Mouse (Mus musculus) v-Abl transformed pro-B cells (cell line): ENCODE data around the gene Pax7.

Experiments
- in situ Hi-C, 2 experiments: fragments of 400-800 bp; cut with MboI; formaldehyde crosslinking; loops; one replicate each; pipeline ENCODE4 v1.15.1; 2025; ENCODE audit not compliant: unreplicated experiment in 2 of 2

Gene Pax7

GRCm38 (mm10) chr4:139833036-139833634 lies at the start of gene Pax7:
TSS of gene Pax7 (minus strand) at chr4:139833528.
- in situ Hi-C loops: no loop called here

GRCm38 (mm10) chr4:139881796-139882195 lies 48.5 kb upstream of the Pax7 start:
- in situ Hi-C loops: loop anchor here in 1 of 2 experiments (5.0 to 25.0 kb wide), 3 partner anchors 656 to 1016 kb away; partner anchors contain the start of gene Arhgef10l

- in situ Hi-C loops: loop anchor here (10.0 to 25.0 kb wide), 3 partner anchors 658 to 865 kb away; partner anchors contain the start of gene Padi6 (in 1 of the 2)
These were observed 46.0 kb upstream of the Pax7 start for GRCm38 (mm10) chr4:139879324-139879723.

- in situ Hi-C loops: loop anchor here (10.0 to 25.0 kb wide), 3 partner anchors 659 to 866 kb away; partner anchors contain the start of gene Padi6 (in 1 of the 2)
These were observed 45.1 kb upstream of the Pax7 start for GRCm38 (mm10) chr4:139878443-139878842.

- in situ Hi-C loops: loop anchor here (10.0 to 25.0 kb wide), 3 partner anchors 660 to 868 kb away; partner anchors contain the start of gene Padi6 (in 1 of the 2)
These were observed 43.9 kb upstream of the Pax7 start for GRCm38 (mm10) chr4:139877269-139877668.

- in situ Hi-C loops: loop anchor here (5.0 to 25.0 kb wide), 5 partner anchors 805 to 1190 kb away; partner anchors contain the start of genes Padi6 (in 2 of the 2) and Crocc (in 1 of the 2)
These were observed 39.3 kb upstream of the Pax7 start for GRCm38 (mm10) chr4:139872595-139872994.

GRCm38 (mm10) chr4:139871699-139872098 lies 38.4 kb upstream of the Pax7 start:
- in situ Hi-C loops: loop anchor here (5.0 to 25.0 kb wide), 5 partner anchors 806 to 1191 kb away; partner anchors contain the start of genes Padi6 (in 2 of the 2) and Crocc (in 1 of the 2)

GRCm38 (mm10) chr4:139863218-139863617 lies 29.9 kb upstream of the Pax7 start:
- in situ Hi-C loops: loop anchor here in 1 of 2 experiments (25.0 kb wide), 1 partner anchor 1199 kb away; the partner anchor contains the start of gene Crocc

GRCm38 (mm10) chr4:139858635-139859176 lies 25.4 kb upstream of the Pax7 start:
- in situ Hi-C loops: loop anchor here (5.0 to 25.0 kb wide), 4 partner anchors 176 to 1204 kb away; partner anchors contain the start of gene Crocc (in 1 of the 2)

GRCm38 (mm10) chr4:139852219-139853035 lies 19.1 kb upstream of the Pax7 start:
- in situ Hi-C loops: loop anchor here in 1 of 2 experiments (25.0 kb wide), 1 partner anchor 1210 kb away; the partner anchor contains the start of gene Crocc

- in situ Hi-C loops: loop anchor here in 1 of 2 experiments (25.0 kb wide), 1 partner anchor 1211 kb away; the partner anchor contains the start of gene Crocc
These were observed 18.1 kb upstream of the Pax7 start for GRCm38 (mm10) chr4:139851387-139851786.

GRCm38 (mm10) chr4:139850547-139851170 lies 17.3 kb upstream of the Pax7 start:
- in situ Hi-C loops: loop anchor here in 1 of 2 experiments (25.0 kb wide), 1 partner anchor 1212 kb away; the partner anchor contains the start of gene Crocc

GRCm38 (mm10) chr4:139843456-139843855 lies 10.1 kb upstream of the Pax7 start:
- in situ Hi-C loops: no loop called here

- in situ Hi-C loops: no loop called here
These were observed 9.6 kb upstream of the Pax7 start for GRCm38 (mm10) chr4:139842919-139843318.

GRCm38 (mm10) chr4:139840939-139841500 lies 7.7 kb upstream of the Pax7 start:
- in situ Hi-C loops: no loop called here

- in situ Hi-C loops: no loop called here
These were observed 7.1 kb upstream of the Pax7 start for GRCm38 (mm10) chr4:139840442-139840841.

GRCm38 (mm10) chr4:139836681-139837080 lies 3.4 kb upstream of the Pax7 start:
- in situ Hi-C loops: no loop called here

GRCm38 (mm10) chr4:139836196-139836595 lies 2.9 kb upstream of the Pax7 start:
- in situ Hi-C loops: no loop called here

- in situ Hi-C loops: no loop called here
These were observed 581 bp upstream of the Pax7 start for GRCm38 (mm10) chr4:139833817-139834401.
